Mouse (Mus musculus) skeletal muscle tissue, adult 2 months (tissue): ENCODE data around the gene Avil.
A peak's percentile ranks its signal among the peaks of the same experiment; 100 is the strongest.
"Not testable (repeated sequence)": the region's sequence is repeated elsewhere in the genome, so short reads cannot be mapped to it uniquely, and the experiment has no call there.

Experiments
- DNase-seq: peaks from one replicate; pipeline ENCODE4 v3.0.0-alpha.2; 2012; ENCODE audit warnings: low read depth, low spot score

Avil gene

DNA sequence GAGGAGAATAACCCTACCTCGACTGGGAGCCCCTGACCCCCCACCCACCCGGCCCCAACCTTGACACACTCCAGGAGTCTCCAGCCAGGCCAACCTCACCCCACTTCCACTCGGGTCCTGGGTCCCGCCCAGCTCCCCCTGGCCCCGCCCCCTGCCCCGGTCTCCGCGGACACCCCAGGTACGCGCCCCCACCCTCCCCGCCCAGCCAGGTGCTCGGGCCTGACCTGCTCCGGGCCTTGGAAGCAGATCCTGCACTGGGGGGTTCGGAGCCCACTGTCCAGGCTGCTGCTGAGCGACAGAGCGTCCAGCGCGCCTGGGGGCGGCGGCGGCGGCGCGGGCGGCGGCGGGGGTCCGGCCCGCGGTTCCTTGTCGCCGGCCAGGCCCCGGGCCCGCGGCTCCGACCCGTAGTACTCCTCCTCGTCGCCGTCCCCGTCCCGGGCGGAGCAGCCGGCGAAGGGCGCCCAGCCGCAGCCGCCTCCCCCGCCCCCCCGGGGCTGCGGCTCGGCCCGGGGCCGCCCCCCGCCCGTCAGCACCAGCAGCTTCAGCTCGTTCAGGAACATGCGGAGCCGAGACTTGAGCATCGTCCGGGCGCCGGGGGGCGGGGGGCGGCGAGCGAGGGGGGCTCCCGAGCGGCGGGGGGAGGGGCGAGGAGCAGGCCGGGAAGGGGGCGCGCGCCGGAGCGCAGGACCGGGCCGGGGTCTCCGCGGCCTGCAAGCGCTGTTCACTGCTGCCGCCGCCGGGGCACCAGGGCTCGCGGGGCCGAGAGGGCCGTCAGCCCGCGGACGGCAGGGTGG lies 58.9 kb downstream of the Avil start:
- DNase-seq = no peak

DNA sequence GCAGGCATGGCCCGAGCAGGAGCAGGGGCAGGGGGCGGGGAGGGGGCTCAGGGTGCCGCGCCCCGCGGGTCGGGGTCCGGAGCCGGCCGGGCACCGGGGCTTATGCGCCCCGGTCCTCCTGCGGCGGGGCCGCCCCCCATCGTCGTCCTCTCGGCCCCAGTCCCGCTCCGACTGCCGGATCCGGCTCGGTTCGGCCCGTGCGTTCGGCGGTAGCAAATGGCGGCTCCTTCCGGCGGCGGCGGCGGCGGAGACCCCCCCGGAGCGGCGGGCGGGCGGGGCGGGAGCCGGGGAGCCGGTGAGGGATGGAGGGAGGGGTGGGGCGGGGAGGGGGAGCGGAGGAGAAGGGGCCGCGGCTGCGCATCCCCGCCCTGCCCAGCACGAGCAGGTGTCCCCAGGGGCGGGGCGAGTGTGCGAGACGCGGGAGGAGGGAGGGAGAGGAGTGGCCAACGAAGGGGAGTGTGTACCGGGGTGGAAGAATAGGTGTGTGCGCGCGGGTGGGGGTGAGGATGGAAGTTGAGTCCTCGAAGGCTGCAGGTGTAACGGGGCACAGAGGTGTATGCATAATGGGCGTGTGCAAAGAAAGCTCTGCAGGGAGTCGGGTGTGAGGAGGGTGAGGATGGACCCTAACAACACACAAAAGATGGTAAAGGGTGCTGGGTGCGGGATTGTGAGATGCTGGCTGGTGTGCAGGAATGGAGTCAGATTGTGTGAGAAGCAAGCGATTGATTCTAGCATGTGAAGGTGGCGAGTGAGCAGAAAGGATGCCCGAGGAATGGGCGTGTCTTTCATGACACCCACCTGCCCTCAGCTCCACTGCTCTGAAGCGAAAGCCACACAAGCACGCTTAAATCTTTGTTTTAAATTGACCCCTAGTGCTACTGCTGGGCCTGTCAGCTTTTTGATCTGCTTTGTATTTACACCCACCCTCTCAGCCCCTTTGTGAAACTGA lies 59.7 kb downstream of the Avil start, which contains the start of gene March9:
TSS of gene March9 (minus strand) at position 217 of the 949 bp plus-strand sequence.
- DNase-seq = no peak

DNA sequence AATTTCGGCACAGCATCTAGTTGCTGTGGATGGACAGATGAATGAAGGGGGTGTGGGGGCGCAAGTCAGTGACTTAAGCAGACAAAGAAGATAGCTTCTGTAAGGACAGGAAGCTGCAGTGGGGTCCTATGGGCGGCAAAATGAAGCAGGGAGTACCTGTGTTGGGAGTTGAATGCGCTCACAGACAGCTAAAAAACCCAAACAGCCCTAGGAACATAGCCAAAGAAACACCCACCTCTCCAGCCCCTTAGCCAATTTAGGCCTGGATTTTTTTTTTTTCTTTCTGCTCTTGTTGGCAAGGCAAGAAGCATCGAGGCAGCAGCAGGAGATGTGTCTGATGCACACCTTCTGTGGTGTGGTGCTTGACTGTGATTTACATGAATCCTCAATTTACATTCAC lies 60.6 kb downstream of the Avil start:
- DNase-seq = no peak

DNA sequence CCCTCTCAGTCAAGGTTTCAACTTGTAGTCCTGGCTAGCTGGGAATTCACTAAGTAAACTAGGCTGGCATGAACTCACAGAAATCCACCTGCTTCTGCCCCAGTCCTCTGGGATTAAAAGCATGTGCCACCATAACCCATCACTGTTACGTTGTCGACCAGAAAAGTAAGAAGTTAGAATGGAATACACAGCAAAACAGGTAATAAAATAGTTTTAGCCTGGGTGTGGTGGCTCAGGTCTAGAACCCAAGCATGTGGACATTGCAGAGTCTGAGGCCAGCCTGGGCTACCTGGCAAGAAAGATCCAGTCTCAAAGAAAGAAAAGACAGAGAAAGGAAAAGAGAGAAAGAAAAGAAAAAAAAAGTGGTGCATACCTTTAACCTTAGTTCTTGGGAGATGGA lies 61.0 kb downstream of the Avil start:
- no peak for DNase-seq

DNA sequence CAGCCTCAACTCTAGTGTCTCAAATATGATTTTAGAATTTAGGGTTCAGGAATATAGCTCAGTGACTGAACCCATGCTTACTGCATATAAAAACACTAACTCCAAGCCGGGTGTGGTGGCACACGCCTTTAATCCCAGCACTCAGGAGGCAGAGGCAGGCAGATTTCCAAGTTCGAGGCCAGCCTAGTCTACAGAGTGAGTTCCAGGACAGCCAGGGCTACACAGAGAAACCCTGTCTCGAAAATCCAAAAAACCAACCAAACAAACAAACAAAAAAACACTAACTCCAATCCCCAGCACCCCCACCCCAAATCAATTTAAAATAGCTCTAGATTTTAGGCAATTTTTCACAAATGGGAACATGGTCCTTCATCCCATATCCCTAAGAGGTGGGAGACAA lies 61.6 kb downstream of the Avil start:
- DNase-seq = not testable (repeated sequence)

GRCm38 (mm10) chr10:127062503-127062902 lies 62.0 kb downstream of the Avil start:
- DNase-seq = no peak

DNA sequence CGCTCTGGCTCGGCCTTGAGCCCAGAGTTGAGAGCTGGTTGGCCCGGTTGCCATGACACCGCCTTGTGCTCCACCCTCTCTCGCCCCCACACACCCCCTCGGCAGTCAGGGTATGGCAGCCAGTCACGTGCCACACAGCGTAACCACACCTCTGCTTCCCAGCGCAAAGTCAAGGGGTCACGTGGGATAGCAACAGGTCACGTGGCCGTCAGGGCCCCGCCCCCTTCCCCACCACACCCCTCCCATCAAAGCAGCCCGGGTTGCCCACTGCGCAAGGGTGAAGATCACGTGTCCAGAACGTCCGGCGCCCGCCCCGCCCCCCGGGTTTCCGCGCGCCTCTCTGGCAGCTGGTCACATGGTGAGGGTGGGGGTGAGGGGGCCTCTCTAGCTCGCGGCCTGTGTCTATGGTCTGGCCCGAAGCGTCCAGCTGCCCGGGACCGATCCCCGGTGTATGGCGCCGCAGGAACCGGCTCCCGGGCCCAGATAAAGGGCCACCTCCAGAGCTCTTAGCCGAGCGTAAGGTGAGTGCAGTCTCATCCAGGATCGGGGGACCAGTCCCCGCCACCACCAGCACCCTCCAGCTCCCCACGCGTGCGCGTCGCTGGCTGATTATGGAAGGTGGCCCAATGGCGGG lies 62.8 kb downstream of the Avil start, which contains the start of gene Cdk4:
TSS of gene Cdk4 (plus strand) at position 296 of the 634 bp plus-strand sequence.
- DNase-seq = peak; percentile 99

- no peak for DNase-seq
Observed at GRCm38 (mm10) chr10:127063913-127064870, 63.7 kb downstream of the Avil start.

- no peak for DNase-seq
Observed at GRCm38 (mm10) chr10:127065981-127066380, 65.5 kb downstream of the Avil start.

GRCm38 (mm10) chr10:127066519-127067018 lies 66.1 kb downstream of the Avil start:
- DNase-seq = no peak

DNA sequence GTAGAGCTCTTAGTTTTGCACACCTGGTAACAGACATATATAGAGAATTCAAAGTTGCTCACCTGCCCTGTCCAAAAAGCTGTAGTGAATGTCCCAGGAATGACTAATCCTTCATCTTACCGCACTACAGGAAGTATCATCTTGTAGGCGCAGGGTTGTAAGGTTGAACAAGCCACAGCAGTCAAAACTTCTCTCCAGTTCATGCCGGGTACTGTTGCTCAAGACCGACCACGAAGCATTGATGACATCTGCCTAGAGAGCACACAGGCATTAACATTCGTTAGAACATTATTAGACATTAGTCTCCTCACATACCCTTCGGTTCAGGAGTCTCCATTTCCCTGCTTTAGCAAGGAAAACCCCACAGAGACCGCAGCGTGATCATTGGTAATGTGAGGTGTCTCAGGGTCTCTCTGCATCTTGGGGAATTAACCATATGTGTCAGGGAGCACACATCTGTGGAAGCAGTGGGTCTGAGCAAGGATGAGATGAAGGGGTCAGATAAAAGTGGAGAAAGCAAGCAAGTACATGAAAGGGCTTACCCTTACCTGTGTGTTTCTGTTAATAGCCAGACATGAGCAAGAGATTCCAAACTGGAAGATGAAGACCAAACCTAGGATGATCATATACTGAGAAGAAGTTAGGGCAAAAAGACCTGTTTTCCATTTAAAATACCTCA lies 68.0 kb downstream of the Avil start:
- DNase-seq = no peak

GRCm38 (mm10) chr10:127069281-127070189 lies 69.0 kb downstream of the Avil start:
- DNase-seq = no peak
